Mouse (Mus musculus): ENCODE data around the gene Fam117b.

Fam117b gene

GRCm38 (mm10) chr1:59912413-59913157, at the start of gene Fam117b:
Gene Fam117b (plus strand): TSS chr1:59913006.
- ATAC-seq (ENCODE audit: insufficient number of reproducible peaks, low FRiP score, low TSS enrichment): peak; percentile 97

GRCm38 (mm10) chr1:59868041-59868440, 44.8 kb upstream of the Fam117b start:
- no peak for ATAC-seq (ENCODE audit: insufficient number of reproducible peaks, low FRiP score, low TSS enrichment)

- no peak for ATAC-seq (ENCODE audit: insufficient number of reproducible peaks, low FRiP score, low TSS enrichment)
These were observed 38.8 kb upstream of the Fam117b start for GRCm38 (mm10) chr1:59874023-59874422.

GRCm38 (mm10) chr1:59878098-59878497, 34.7 kb upstream of the Fam117b start:
- ATAC-seq (ENCODE audit: insufficient number of reproducible peaks, low FRiP score, low TSS enrichment): no peak

- peak; percentile 52; the same call in 1 of the 2 replicates for ATAC-seq (ENCODE audit: insufficient number of reproducible peaks, low FRiP score, low TSS enrichment)
These were observed 29.3 kb upstream of the Fam117b start for GRCm38 (mm10) chr1:59883349-59884134.

GRCm38 (mm10) chr1:59886899-59887298, 25.9 kb upstream of the Fam117b start:
- ATAC-seq (ENCODE audit: insufficient number of reproducible peaks, low FRiP score, low TSS enrichment): no peak

- no peak for ATAC-seq (ENCODE audit: insufficient number of reproducible peaks, low FRiP score, low TSS enrichment)
These were observed 24.8 kb upstream of the Fam117b start for GRCm38 (mm10) chr1:59888018-59888417.

GRCm38 (mm10) chr1:59891185-59891584, 21.6 kb upstream of the Fam117b start:
- ATAC-seq (ENCODE audit: insufficient number of reproducible peaks, low FRiP score, low TSS enrichment): no peak

- ATAC-seq (ENCODE audit: insufficient number of reproducible peaks, low FRiP score, low TSS enrichment): no peak
These were observed 20.0 kb upstream of the Fam117b start for GRCm38 (mm10) chr1:59892777-59893176.

- ATAC-seq (ENCODE audit: insufficient number of reproducible peaks, low FRiP score, low TSS enrichment): no peak
These were observed 18.8 kb upstream of the Fam117b start for GRCm38 (mm10) chr1:59894025-59894424.

GRCm38 (mm10) chr1:59895456-59895855, 17.4 kb upstream of the Fam117b start:
- ATAC-seq (ENCODE audit: insufficient number of reproducible peaks, low FRiP score, low TSS enrichment): no peak

GRCm38 (mm10) chr1:59897147-59897798, 15.5 kb upstream of the Fam117b start:
- no peak for ATAC-seq (ENCODE audit: insufficient number of reproducible peaks, low FRiP score, low TSS enrichment)

- no peak for ATAC-seq (ENCODE audit: insufficient number of reproducible peaks, low FRiP score, low TSS enrichment)
These were observed 13.1 kb upstream of the Fam117b start for GRCm38 (mm10) chr1:59899679-59900078.

- no peak for ATAC-seq (ENCODE audit: insufficient number of reproducible peaks, low FRiP score, low TSS enrichment)
These were observed 11.5 kb upstream of the Fam117b start for GRCm38 (mm10) chr1:59901082-59901876.

- ATAC-seq (ENCODE audit: insufficient number of reproducible peaks, low FRiP score, low TSS enrichment): no peak
These were observed 10.2 kb upstream of the Fam117b start for GRCm38 (mm10) chr1:59902634-59903033.

- ATAC-seq (ENCODE audit: insufficient number of reproducible peaks, low FRiP score, low TSS enrichment): no peak
These were observed 8.0 kb upstream of the Fam117b start for GRCm38 (mm10) chr1:59904630-59905295.

- no peak for ATAC-seq (ENCODE audit: insufficient number of reproducible peaks, low FRiP score, low TSS enrichment)
These were observed 6.9 kb upstream of the Fam117b start for GRCm38 (mm10) chr1:59905916-59906315.

- ATAC-seq (ENCODE audit: insufficient number of reproducible peaks, low FRiP score, low TSS enrichment): no peak
These were observed 5.8 kb upstream of the Fam117b start for GRCm38 (mm10) chr1:59906819-59907521.

GRCm38 (mm10) chr1:59907700-59908099, 5.1 kb upstream of the Fam117b start:
- ATAC-seq (ENCODE audit: insufficient number of reproducible peaks, low FRiP score, low TSS enrichment): no peak

Data from cerebellum, adult (tissue).